Mouse (Mus musculus): ENCODE data around the gene Os9. TPM values are rescaled to one million over a fixed set of nuclear protein-coding genes. Genes with fewer than 3 reads are reported as not detected.

Gene Os9
- polyA plus RNA-seq, 2 experiments = 22.9 to 25.0 TPM

- H3K4me3 ChIP-seq (ENCODE audit: insufficient read depth in 1 of 2, low read depth in 2 of 2, low read length in 2 of 2) = no peak overlapping the region
- no peak for DNase-seq (ENCODE audit: low read depth in 3 of 3, low spot score in 3 of 3)
- no peak overlapping the region for H3K27ac ChIP-seq
- no peaks in the 10 kb centered on the region for H3K9me3 ChIP-seq (ENCODE audit: control insufficient read depth, low read length)
- H3K4me1 ChIP-seq (replicated peaks; ENCODE audit: control insufficient read depth in 2 of 2, insufficient read depth in 2 of 2, low read length in 1 of 2) = peaks cover 7 to 28% of the 10 kb centered on the region in 2 experiments
- H3K4me2 ChIP-seq (ENCODE audit: low read depth) = no peak overlapping the region
- TF ChIP-seq CTCF (IDR thresholded peaks at IDR 0.05; ENCODE audit: low read depth) = no peak
- no peak for TF ChIP-seq EP300 (IDR thresholded peaks at IDR 0.05; ENCODE audit: low read depth)
- 69% methylated on average over 11 of the region's 11 CpGs for WGBS (ENCODE audit: insufficient replicate concordance)
- no peak for ATAC-seq (ENCODE audit: insufficient read depth)
- no peaks in the 10 kb centered on the region for H3K27me3 ChIP-seq (ENCODE audit: control insufficient read depth, insufficient read depth, low read length)
- H3K36me3 ChIP-seq (replicated peaks; ENCODE audit: control insufficient read depth, insufficient read depth, low read depth) = no peaks in the 10 kb centered on the region
- H3K9ac ChIP-seq (replicated peaks) = no peak overlapping the region
Observed at GRCm38 (mm10) chr10:127140971-127141370, 20.0 kb upstream of the Os9 start.

DNA sequence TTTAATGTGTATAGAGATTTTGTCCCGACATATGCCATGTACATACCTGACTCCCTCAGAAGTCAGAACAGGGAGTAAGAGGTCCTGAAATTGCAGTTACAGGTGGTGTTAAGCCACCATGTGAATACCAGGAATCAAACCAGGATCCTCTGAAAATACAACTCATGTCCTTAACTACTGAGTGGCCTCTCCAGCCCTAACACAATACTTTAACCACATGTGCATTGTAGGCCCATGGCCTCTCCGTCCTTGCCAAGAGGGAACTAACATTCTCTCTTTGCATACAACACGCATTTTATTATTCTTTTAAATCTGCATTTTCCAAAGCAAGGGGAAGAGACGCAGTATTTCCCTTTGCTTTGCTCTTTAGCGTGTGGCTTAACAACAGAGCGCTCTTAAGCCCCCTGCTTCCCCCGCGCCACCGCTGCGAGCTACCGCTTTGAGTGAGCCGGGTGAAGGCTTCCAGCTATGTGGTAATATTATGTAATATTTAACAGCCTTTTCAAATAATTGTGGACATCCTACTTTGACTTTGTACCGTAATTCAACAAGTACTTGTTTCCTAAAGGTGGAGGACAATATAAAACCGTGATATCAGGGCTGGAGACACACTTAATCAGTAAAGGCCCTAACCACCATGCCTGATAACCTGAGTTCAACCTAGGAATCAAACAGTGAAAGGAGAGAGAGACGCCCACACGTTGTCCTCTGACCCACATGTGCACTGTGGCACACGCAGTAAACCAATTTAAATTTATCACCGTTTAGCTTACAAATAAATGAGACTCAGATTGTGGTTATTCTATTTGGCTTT lies 17.6 kb upstream of the Os9 start:
- H3K4me1 ChIP-seq (replicated peaks; ENCODE audit: control insufficient read depth in 2 of 2, insufficient read depth in 2 of 2, low read length in 1 of 2) = peaks cover 18 to 39% of the 10 kb centered on the region in 2 experiments
- no peak overlapping the region for H3K4me2 ChIP-seq (ENCODE audit: low read depth)
- H3K4me3 ChIP-seq (ENCODE audit: insufficient read depth in 1 of 2, low read depth in 2 of 2, low read length in 2 of 2) = no peak overlapping the region
- WGBS (ENCODE audit: insufficient replicate concordance) = 63% methylated on average over 18 of the region's 18 CpGs
- no peak for ATAC-seq (ENCODE audit: insufficient read depth)
- H3K36me3 ChIP-seq (replicated peaks; ENCODE audit: control insufficient read depth, insufficient read depth, low read depth) = no peaks in the 10 kb centered on the region
- H3K27me3 ChIP-seq (ENCODE audit: control insufficient read depth, insufficient read depth, low read length) = no peaks in the 10 kb centered on the region
- DNase-seq (ENCODE audit: low read depth in 3 of 3, low spot score in 3 of 3) = no peak
- no peak overlapping the region for H3K9ac ChIP-seq (replicated peaks)
- no peaks in the 10 kb centered on the region for H3K9me3 ChIP-seq (ENCODE audit: control insufficient read depth, low read length)
- peak overlapping the region; percentile 13; the same call in 1 of the 2 replicates for H3K27ac ChIP-seq
- TF ChIP-seq CTCF (IDR thresholded peaks at IDR 0.05; ENCODE audit: low read depth) = no peak
- TF ChIP-seq EP300 (IDR thresholded peaks at IDR 0.05; ENCODE audit: low read depth) = no peak

- Histone ChIP-seq H3K9ac (replicated peaks) (no peak overlapping the region), H3K4me1 (replicated peaks; ENCODE audit: control insufficient read depth in 2 of 2, insufficient read depth in 2 of 2, low read length in 1 of 2) (peaks cover 18 to 39% of the 10 kb centered on the region in 2 experiments), H3K9me3 (ENCODE audit: control insufficient read depth, low read length) (no peaks in the 10 kb centered on the region), H3K27ac (no peak overlapping the region; the same call in 1 of the 2 replicates), H3K36me3 (replicated peaks; ENCODE audit: control insufficient read depth, insufficient read depth, low read depth) (no peaks in the 10 kb centered on the region), H3K4me2 (ENCODE audit: low read depth) (no peak overlapping the region), H3K4me3 (ENCODE audit: insufficient read depth in 1 of 2, low read depth in 2 of 2, low read length in 2 of 2) (no peak overlapping the region), H3K27me3 (ENCODE audit: control insufficient read depth, insufficient read depth, low read length) (no peaks in the 10 kb centered on the region)
- TF ChIP-seq EP300 (IDR thresholded peaks at IDR 0.05; ENCODE audit: low read depth) (no peak), CTCF (IDR thresholded peaks at IDR 0.05; ENCODE audit: low read depth) (no peak)
- 61% methylated on average over 3 of the region's 3 CpGs for whole genome bisulfite sequencing (ENCODE audit: insufficient replicate concordance)
- ATAC-seq (ENCODE audit: insufficient read depth) (no peak), DNase-seq (ENCODE audit: low read depth in 3 of 3, low spot score in 3 of 3) (no peak)
Observed at GRCm38 (mm10) chr10:127137896-127138295, 17.0 kb upstream of the Os9 start.

DNA sequence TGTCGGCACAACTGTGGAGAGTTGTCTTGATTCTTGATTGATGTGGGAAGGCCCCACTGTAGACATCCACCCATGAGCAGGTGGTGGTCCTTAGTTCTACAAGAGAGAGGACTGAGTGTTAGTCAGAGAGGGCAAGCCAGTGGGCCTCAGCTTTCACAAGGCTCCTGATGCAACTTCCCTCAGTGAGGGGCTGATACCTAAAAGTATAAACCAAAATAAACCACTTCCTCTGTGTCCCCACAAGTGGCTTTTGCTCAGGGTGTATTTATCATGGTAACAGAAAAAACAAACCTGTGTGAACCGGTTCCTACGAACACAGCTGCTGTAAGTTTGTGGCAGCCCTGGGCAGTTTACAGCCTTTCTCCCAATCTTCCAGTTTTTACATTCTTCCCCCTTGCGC lies 15.6 kb upstream of the Os9 start:
- H3K4me1 ChIP-seq (replicated peaks; ENCODE audit: control insufficient read depth in 2 of 2, insufficient read depth in 2 of 2, low read length in 1 of 2) = peaks cover 18 to 39% of the 10 kb centered on the region in 2 experiments
- TF ChIP-seq EP300 (IDR thresholded peaks at IDR 0.05; ENCODE audit: low read depth) (no peak), CTCF (IDR thresholded peaks at IDR 0.05; ENCODE audit: low read depth) (no peak)
- no peaks in the 10 kb centered on the region for H3K27me3 ChIP-seq (ENCODE audit: control insufficient read depth, insufficient read depth, low read length)
- H3K4me2 ChIP-seq (ENCODE audit: low read depth) = peak overlapping the region; percentile 47; the same call in 1 of the 2 replicates
- H3K4me3 ChIP-seq (ENCODE audit: insufficient read depth in 1 of 2, low read depth in 2 of 2, low read length in 2 of 2) = no peak overlapping the region
- H3K36me3 ChIP-seq (replicated peaks; ENCODE audit: control insufficient read depth, insufficient read depth, low read depth) = no peaks in the 10 kb centered on the region
- no peaks in the 10 kb centered on the region for H3K9me3 ChIP-seq (ENCODE audit: control insufficient read depth, low read length)
- no peak for DNase-seq (ENCODE audit: low read depth in 3 of 3, low spot score in 3 of 3)
- no peak for ATAC-seq (ENCODE audit: insufficient read depth)
- 50% methylated on average over 4 of the region's 4 CpGs for WGBS (ENCODE audit: insufficient replicate concordance)
- H3K27ac ChIP-seq = no peak overlapping the region
- H3K9ac ChIP-seq (replicated peaks) = no peak overlapping the region

GRCm38 (mm10) chr10:127135118-127135836 lies 14.3 kb upstream of the Os9 start:
- DNase-seq (ENCODE audit: low read depth in 3 of 3, low spot score in 3 of 3) (peak; percentile 55 to 60 (median 58)), ATAC-seq (ENCODE audit: insufficient read depth) (peak; percentile 88)
- TF ChIP-seq EP300 (IDR thresholded peaks at IDR 0.05; ENCODE audit: low read depth) (peak; percentile 76), CTCF (IDR thresholded peaks at IDR 0.05; ENCODE audit: low read depth) (no peak)
- peak overlapping the region; percentile 68 for H3K27ac ChIP-seq
- H3K4me1 ChIP-seq (replicated peaks; ENCODE audit: control insufficient read depth in 2 of 2, insufficient read depth in 2 of 2, low read length in 1 of 2) = peaks cover 18 to 37% of the 10 kb centered on the region in 2 experiments
- 16% methylated on average over 7 of the region's 8 CpGs for WGBS (ENCODE audit: insufficient replicate concordance)
- H3K27me3 ChIP-seq (ENCODE audit: control insufficient read depth, insufficient read depth, low read length) = no peaks in the 10 kb centered on the region
- H3K4me3 ChIP-seq (ENCODE audit: insufficient read depth in 1 of 2, low read depth in 2 of 2, low read length in 2 of 2) = no peak overlapping the region; a peak in 1 of 4 replicates
- H3K36me3 ChIP-seq (replicated peaks; ENCODE audit: control insufficient read depth, insufficient read depth, low read depth) = no peaks in the 10 kb centered on the region
- peak overlapping the region; percentile 47 for H3K4me2 ChIP-seq (ENCODE audit: low read depth)
- peak overlapping the region; percentile 18 for H3K9ac ChIP-seq (replicated peaks)
- no peaks in the 10 kb centered on the region for H3K9me3 ChIP-seq (ENCODE audit: control insufficient read depth, low read length)

Data from liver, embryonic 14.5 days (tissue).